Mouse (Mus musculus) intestine, postnatal 0 days (tissue): ENCODE results near the gene Gm10300. TPM values are rescaled to one million over a fixed set of nuclear protein-coding genes. Genes with fewer than 3 reads are reported as not detected.

ENCODE experiments used
- ATAC-seq: fragments of 200-750 bp; cut with Nextera tagmentation; 2 replicates; pipeline ENCODE4 v1.8.0; 2017; ENCODE audit warnings: mild to moderate bottlenecking, moderate TSS enrichment, moderate library complexity
- H3K27ac ChIP-seq: fragments of 300-500 bp; sonication (generic); 2 replicates; pipeline ENCODE4 v1.5.1; 2014; ENCODE audit warnings: mild to moderate bottlenecking, low read depth, low read length, moderate library complexity
- H3K27me3 ChIP-seq: fragments of 300-500 bp; sonication (generic); replicated peaks from 2 replicates; pipeline ENCODE4 v1.6.1; 2014; ENCODE audit warnings: low read length, mixed read lengths; ENCODE audit not compliant: control insufficient read depth, insufficient read depth
- H3K36me3 ChIP-seq: fragments of 300-500 bp; sonication (generic); 2 replicates; pipeline ENCODE4 v1.6.1; 2014; ENCODE audit warnings: mild to moderate bottlenecking, moderate library complexity; ENCODE audit not compliant: control insufficient read depth, insufficient read depth
- H3K4me1 ChIP-seq: fragments of 300-500 bp; sonication (generic); replicated peaks from 2 replicates; pipeline ENCODE4 v1.6.1; 2014; ENCODE audit warnings: antibody characterized with exemption, low read length, mixed read lengths; ENCODE audit not compliant: control insufficient read depth, insufficient read depth
- H3K4me2 ChIP-seq: fragments of 300-500 bp; sonication (generic); replicated peaks from 2 replicates; pipeline ENCODE4 v1.6.1; 2014; ENCODE audit warnings: low read depth, mild to moderate bottlenecking, moderate library complexity
- H3K4me3 ChIP-seq: fragments of 300-500 bp; sonication (generic); 2 replicates; pipeline ENCODE4 v1.5.1; 2014; ENCODE audit warnings: low read depth, low read length
- H3K9ac ChIP-seq: fragments of 300-500 bp; sonication (generic); 2 replicates; pipeline ENCODE4 v1.6.1; 2014; ENCODE audit warnings: mild to moderate bottlenecking, low read depth, low read length
- H3K9me3 ChIP-seq: fragments of 300-500 bp; sonication (generic); 2 replicates; pipeline ENCODE4 v1.6.1; 2016; ENCODE audit warnings: mixed run types; ENCODE audit not compliant: control insufficient read depth
- CTCF ChIP-seq: sonication (generic); IDR thresholded peaks from 2 replicates; pipeline ENCODE4 v1.5.1; 2016; ENCODE audit warnings: low read depth, mild to moderate bottlenecking, control low read depth, antibody characterized with exemption, moderate library complexity
- WGBS: fragments of 180-500 bp; shearing (Covaris S2); extraction: QIAGEN DNeasy Blood & Tissue Kit; methylation state at CpG from one replicate; pipeline ENCODE4 v1.1.7; 2014; 5-methylcytosine and 5-hydroxymethylcytosine counted together
- polyA plus RNA-seq: library from polyadenylated mRNA; unstranded; fragments of >200 nt; fragmentation: Nextera tagmentation; extraction: Ambion mirVana; gene quantifications from 2 replicates; pipeline ENCODE4 v1.2.1, GENCODE M21; 2015

Gene Gm10300
- polyA plus RNA-seq, 1 experiment from 2014 or later, result 0.09 TPM

- peak overlapping the region; percentile 79 for H3K4me3 ChIP-seq
- H3K4me1 ChIP-seq, result no peaks in the 10 kb centered on the region
- H3K36me3 ChIP-seq, result no peaks in the 10 kb centered on the region
- WGBS, result 22% methylated on average over 15 of the region's 15 CpGs
- peak overlapping the region; percentile 100 for H3K4me2 ChIP-seq
- H3K9me3 ChIP-seq, result no peaks in the 10 kb centered on the region
- TF ChIP-seq CTCF, result no peak
- H3K27ac ChIP-seq, result no peak overlapping the region
- ATAC-seq, result no peak
- no peaks in the 10 kb centered on the region for H3K27me3 ChIP-seq
- no peak overlapping the region for H3K9ac ChIP-seq
These were observed 24.8 kb upstream of the Gm10300 start for GRCm38 (mm10) chr4:132049549-132050200.

GRCm38 (mm10) chr4:132051321-132052275, 22.9 kb upstream of the Gm10300 start:
- no peaks in the 10 kb centered on the region for H3K27me3 ChIP-seq
- H3K9me3 ChIP-seq, result no peaks in the 10 kb centered on the region
- WGBS, result 68% methylated on average over 10 of the region's 10 CpGs
- H3K4me3 ChIP-seq, result no peak overlapping the region
- H3K27ac ChIP-seq, result no peak overlapping the region
- no peak overlapping the region for H3K4me2 ChIP-seq
- no peaks in the 10 kb centered on the region for H3K4me1 ChIP-seq
- TF ChIP-seq CTCF, result no peak
- H3K36me3 ChIP-seq, result no peaks in the 10 kb centered on the region
- ATAC-seq, result no peak
- H3K9ac ChIP-seq, result no peak overlapping the region

GRCm38 (mm10) chr4:132057311-132057710, 17.2 kb upstream of the Gm10300 start:
- H3K36me3 ChIP-seq, result no peaks in the 10 kb centered on the region
- ATAC-seq, result no peak
- H3K9me3 ChIP-seq, result no peaks in the 10 kb centered on the region
- no peaks in the 10 kb centered on the region for H3K27me3 ChIP-seq
- no peak overlapping the region for H3K27ac ChIP-seq
- H3K4me1 ChIP-seq, result no peaks in the 10 kb centered on the region
- H3K4me2 ChIP-seq, result no peak overlapping the region
- H3K4me3 ChIP-seq, result no peak overlapping the region
- no peak for TF ChIP-seq CTCF
- no peak overlapping the region for H3K9ac ChIP-seq

GRCm38 (mm10) chr4:132059541-132059940, 15.0 kb upstream of the Gm10300 start:
- Histone ChIP-seq H3K27ac (no peak overlapping the region), H3K4me1 (0 out of 2 replicates have a peak, but pooled peaks cover 3% of the 10 kb centered on the region), H3K9me3 (no peaks in the 10 kb centered on the region), H3K4me3 (no peak overlapping the region), H3K4me2 (no peak overlapping the region), H3K36me3 (no peaks in the 10 kb centered on the region), H3K9ac (no peak overlapping the region), H3K27me3 (no peaks in the 10 kb centered on the region)
- WGBS, result 88% methylated on average over 2 of the region's 2 CpGs
- no peak for TF ChIP-seq CTCF
- ATAC-seq, result no peak

- Histone ChIP-seq H3K4me3 (no peak overlapping the region), H3K27me3 (no peaks in the 10 kb centered on the region), H3K27ac (no peak overlapping the region), H3K4me2 (no peak overlapping the region), H3K4me1 (0 out of 2 replicates have a peak, but pooled peaks cover 3% of the 10 kb centered on the region), H3K9ac (no peak overlapping the region), H3K9me3 (no peaks in the 10 kb centered on the region), H3K36me3 (no peaks in the 10 kb centered on the region)
- TF ChIP-seq CTCF, result no peak
- 61% methylated on average over 17 of the region's 17 CpGs for WGBS
- ATAC-seq, result no peak
These were observed 14.3 kb upstream of the Gm10300 start for GRCm38 (mm10) chr4:132060040-132060832.

GRCm38 (mm10) chr4:132062289-132062688, 12.2 kb upstream of the Gm10300 start:
- no peak for ATAC-seq
- H3K4me2 ChIP-seq, result no peak overlapping the region
- no peak overlapping the region for H3K9ac ChIP-seq
- H3K36me3 ChIP-seq, result no peaks in the 10 kb centered on the region
- WGBS, result 38% methylated on average over 8 of the region's 8 CpGs
- TF ChIP-seq CTCF, result no peak
- no peak overlapping the region; the same call in 1 of the 2 replicates for H3K27ac ChIP-seq
- H3K4me3 ChIP-seq, result no peak overlapping the region
- H3K9me3 ChIP-seq, result no peaks in the 10 kb centered on the region
- 0 out of 2 replicates have a peak, but pooled peaks cover 3% of the 10 kb centered on the region for H3K4me1 ChIP-seq
- H3K27me3 ChIP-seq, result no peaks in the 10 kb centered on the region
